Mouse (Mus musculus) G1E (cell line): ENCODE results near the gene Hmox2.

ENCODE experiments used
- CTCF ChIP-seq: IDR thresholded peaks from 2 replicates; pipeline ENCODE4 v1.5.1; 2012; ENCODE audit warnings: low read depth, low read length, inconsistent platforms, mixed read lengths
- GATA1 ChIP-seq: IDR thresholded peaks from 2 replicates; pipeline ENCODE4 v1.6.1; 2012; ENCODE audit warnings: borderline replicate concordance, low read length, inconsistent platforms, mixed read lengths
- POLR2AphosphoS5 ChIP-seq: IDR thresholded peaks from 2 replicates; pipeline ENCODE4 v1.6.1; 2012; ENCODE audit warnings: low read depth, low read length, inconsistent platforms; ENCODE audit not compliant: insufficient replicate concordance
- TAL1 ChIP-seq: conservative IDR thresholded peaks from 2 replicates; pipeline ENCODE4 v1.6.1; 2012; ENCODE audit warnings: low read depth, low read length, inconsistent platforms, mixed read lengths

- no peak for TF ChIP-seq CTCF
- TF ChIP-seq TAL1, result no peak
- no peak for TF ChIP-seq GATA1
- TF ChIP-seq POLR2AphosphoS5, result no peak
Observed at GRCm38 (mm10) chr16:4777905-4778609, 51.9 kb downstream of the Hmox2 start.
